Mouse (Mus musculus): ENCODE results near the gene Card14.
A peak's percentile ranks its signal among the peaks of the same experiment; 100 is the strongest.
"Not testable (repeated sequence)": the region's sequence is repeated elsewhere in the genome, so short reads cannot be mapped to it uniquely, and the experiment has no call there.

The Card14 gene

DNA sequence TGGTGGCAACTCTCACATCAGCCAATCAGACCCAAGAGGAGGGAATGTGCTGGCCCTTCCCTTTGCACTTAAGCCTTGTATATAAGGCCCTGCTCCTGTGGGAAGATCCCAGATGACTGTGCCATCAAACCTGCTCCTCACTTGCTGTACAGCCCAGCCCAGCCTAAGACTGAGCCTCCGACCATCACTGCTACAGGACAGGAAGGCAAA is at the start of gene Card14:
TSS of gene Card14 (plus strand) at position 111 of the 210 bp plus-strand sequence.
- DNase-seq (ENCODE audit: low read depth) = no peak

DNA sequence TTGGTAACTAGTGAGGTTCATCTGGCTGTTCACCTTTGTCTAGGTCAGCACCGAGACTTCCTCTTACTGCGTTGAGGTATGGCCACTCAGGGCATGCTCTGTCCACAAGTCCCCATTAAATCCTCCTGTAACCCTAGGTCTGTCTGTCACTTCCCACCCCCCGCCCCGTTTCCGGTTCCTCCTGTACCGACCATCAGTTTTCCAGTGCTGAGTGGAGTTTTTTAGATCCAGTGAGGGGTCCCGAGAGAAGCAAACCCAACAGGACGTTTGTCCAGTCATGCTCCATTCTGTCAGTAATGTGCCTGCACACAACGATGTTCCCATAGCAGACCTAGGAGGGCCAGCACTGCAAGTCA is 49.4 kb upstream of the Card14 start:
- DNase-seq (ENCODE audit: low read depth) = no peak

DNA sequence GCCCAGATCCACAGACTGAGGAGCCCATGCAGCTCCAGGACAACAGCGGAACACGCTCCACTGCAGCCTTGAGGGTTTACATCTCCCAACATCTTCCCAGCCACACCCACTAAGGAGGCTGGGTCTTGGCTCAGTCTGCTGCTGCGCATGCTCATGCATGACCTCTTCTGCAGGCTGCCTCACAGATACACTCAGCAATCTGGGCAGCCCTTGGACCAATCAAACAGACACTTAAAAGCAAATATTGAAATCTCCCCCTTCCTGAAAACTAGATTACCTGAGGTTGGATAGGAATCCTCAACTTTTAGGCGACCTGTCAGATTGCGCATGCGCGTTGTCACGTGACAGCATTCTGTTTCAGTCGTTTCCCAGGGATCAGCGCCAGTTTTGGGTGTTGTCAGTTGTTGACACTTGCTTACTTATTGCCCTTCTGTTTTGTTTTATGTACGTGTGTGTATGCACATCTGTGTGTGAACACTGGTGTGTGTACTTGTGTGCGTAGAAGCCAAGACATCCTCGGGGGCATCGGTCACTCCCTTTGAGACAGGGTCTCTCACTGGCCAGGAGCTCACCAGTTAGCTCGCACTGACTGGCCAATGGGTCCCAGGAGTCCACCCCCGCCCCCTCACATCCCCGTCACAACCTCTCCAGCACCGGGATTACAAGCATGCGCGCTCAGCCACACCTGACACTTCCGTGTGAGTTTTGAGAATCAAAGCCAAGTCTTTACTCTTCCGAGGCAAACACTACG is 48.8 kb upstream of the Card14 start:
- peak; percentile 88 for DNase-seq (ENCODE audit: low read depth)

DNA sequence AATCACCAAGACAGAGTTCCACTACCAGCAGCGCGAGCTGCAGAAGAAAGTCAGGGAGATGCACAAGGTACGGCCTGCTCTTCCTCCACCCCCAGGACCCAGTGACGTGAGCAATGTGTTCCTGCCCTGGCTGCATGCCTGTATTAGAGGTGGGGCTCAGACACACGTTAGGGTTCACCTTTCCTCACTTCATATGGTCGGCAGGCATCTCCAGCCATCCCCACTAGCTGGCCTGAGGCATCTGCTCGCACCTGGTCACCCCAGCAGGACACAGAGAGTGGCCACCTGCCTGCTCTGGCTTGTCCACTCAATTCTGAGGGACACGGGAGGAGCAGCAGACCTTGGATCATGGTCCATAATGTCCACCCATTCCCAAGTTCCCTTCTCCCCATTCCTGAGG is 47.6 kb upstream of the Card14 start:
- no peak for DNase-seq (ENCODE audit: low read depth)

DNA sequence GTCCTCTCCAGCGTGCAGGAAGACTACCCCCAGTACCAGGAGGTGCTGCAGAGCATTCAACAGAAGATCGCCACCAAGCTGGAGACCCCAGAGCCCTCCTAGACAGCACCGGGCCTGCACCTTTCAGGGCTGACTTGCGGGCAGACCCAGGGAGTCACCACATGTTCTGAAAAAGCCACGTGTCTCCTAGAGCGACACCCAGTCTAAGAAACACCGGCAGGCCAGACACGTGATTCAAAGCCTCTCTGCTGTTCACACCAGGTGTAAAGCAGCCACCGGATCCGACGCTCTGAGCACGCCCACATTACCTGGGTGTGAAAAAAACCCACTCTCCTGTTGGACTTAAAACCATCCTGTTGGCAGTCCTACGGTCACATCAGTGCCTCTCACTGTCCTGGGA is 43.2 kb upstream of the Card14 start:
- DNase-seq (ENCODE audit: low read depth) = no peak

DNA sequence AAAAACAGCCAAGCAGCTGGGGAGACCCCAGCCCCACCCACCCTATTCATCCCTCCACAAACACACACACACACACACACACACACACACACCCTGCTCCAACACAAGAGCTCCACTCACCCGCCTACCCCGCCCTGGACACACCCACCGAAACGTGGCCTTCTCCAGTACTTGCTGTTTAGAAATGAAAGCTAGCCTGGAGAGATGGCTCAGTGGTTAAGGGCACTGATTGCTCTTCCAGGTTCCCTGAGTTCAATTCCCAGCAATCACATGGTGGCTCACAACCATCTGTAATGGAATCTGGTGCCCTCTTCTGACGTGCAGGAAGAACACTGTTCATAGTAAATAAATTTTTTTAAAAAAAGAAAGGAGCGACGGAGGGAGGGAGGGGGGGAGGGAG is 41.8 kb upstream of the Card14 start:
- no peak for DNase-seq (ENCODE audit: low read depth)

DNA sequence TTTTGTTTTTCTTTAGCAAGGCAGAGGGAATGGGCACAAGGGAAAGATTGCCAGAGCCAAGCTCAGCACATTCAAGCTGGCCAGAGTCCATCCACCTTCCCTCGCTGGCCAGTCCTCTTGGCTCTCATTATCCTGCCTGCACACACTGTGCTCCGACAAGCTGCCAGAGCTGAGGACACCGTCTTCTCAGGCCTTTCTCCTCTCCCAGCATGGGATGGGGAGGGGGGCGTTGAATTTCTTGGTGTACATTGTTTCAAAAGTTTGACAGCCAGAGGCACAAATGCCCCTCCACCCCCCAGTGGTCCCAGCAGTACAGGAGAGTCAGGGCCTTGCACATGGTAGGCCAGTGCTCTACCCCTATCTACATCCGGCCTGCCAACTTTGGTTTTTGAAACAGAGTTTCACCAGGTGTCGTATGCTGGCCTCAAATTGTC is 40.3 kb upstream of the Card14 start:
- DNase-seq (ENCODE audit: low read depth) = no peak

DNA sequence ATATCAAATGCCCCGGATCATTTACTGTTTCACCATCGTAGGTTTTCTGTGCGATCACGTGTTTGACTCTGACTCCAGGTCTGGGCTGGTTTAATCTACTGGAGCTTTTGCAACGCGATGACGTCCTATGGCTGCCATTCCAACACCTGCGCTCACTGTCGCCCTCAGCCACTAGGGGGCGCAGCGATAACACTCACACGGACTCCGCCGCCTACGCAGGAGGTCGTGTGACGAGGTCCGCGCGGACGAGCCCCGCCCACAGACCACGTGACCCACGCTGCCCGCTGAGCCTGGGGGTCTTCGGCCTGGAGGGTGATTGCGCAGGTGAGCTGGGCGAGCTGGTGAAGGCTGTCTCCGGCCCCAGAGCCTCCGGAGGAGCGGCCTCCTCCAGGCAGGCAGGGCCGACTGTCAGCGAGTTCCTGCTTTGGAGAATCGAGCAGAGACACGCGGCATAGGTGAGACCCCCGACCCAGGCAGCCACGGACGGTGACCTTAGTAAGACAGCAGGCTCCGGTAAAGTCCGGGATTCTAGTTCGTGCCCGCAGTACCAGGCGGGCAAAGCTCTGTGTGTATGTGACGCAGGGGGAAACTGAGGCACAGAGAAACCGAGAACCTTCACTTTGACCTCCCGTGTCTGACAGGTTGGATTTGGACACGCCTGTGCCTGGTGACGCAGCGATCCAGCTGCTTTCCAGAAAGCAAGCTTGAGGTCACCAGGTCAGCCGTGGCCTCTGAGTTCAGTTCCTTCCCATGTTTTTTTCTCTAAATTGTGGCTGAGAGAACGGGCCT is 39.6 kb upstream of the Card14 start, which contains the start of gene Gaa:
TSS of gene Gaa (plus strand) at position 120 of the 789 bp plus-strand sequence.
- peak; percentile 94 for DNase-seq (ENCODE audit: low read depth)

DNA sequence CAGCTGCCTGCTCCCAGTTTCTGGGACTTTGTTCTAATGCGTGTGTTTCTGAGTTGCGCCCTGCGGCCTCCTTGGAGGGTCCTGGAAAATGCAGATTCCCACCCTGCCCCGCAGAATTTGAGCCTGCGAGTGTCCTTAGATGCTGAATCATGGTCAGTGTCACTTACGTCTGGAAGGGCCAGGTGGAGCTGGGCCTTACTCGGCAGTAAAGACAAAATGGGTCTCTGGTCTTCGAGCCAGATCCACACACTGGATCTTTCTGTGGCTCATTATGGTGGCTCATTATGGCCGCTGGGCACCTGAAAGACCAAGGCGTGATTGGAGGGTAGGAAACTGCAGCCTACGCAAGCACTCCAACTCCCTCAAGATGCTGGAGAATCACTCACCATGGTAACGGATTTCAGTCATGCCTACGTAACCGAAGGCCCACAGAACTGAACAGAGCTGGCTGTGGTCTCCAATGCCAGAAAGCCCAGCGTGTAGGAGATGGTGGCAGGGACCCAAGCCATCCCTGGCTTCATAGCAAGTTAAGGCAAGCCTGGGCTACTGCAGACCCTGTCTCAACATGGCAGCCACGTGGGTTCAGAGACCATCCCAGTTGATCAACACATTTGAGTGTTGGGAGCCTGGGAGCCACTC is 38.9 kb upstream of the Card14 start:
- no peak for DNase-seq (ENCODE audit: low read depth)

DNA sequence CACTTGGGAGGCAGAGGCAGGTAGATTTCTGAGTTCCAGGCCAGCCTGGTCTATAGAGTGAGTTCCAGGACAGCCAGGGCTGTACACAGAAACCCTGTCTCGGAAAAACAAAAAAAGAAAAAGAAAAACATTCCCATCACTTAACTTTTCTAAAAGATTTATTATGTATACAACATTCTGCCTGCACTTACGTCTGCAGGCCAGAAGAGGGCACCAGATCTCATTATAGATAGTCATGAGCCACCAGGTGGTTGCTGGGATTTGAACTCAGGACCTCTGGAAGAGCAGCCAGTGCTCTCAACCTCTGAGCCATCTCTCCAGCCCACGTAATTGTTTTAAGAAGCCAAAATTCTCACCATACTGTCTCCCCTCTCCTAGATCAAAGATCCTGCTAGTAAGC is 35.1 kb upstream of the Card14 start:
- DNase-seq (ENCODE audit: low read depth) = not testable (repeated sequence)

DNA sequence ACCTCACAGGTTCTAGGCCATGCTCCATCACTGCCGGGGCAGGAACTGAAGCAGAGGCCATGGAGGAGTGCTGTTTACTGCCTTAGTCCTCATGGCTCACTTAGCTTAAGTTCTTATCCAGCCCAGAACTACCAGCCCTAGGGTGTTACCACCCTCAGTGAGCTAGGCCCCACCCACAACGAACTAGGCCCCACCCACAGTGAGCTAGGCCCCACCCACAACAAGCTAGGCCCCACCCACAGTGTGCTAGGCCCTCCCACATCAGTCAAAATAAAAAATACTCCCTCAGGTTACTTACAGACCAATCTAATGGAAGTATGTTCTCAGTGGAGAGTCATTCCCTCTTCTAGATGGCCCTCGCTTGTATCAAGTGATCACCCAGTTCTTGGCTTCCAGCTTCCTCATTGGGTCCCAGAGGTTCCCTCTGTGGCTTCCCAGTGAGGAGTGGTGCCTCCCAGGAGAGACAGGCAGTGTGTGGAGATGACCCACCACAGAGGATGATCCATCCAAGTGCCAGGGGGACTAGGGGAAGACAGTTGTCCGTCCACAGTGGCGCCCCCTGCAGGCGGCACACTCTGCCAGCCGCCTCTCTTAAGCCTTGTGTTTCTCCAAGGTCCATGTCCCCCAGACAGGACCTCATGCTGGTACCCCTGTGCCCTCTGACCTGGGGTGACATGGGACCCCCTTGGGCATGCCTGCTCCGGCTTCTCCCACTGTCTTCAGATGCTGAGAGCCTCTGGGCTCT is 34.2 kb upstream of the Card14 start:
- no peak for DNase-seq (ENCODE audit: low read depth)

DNA sequence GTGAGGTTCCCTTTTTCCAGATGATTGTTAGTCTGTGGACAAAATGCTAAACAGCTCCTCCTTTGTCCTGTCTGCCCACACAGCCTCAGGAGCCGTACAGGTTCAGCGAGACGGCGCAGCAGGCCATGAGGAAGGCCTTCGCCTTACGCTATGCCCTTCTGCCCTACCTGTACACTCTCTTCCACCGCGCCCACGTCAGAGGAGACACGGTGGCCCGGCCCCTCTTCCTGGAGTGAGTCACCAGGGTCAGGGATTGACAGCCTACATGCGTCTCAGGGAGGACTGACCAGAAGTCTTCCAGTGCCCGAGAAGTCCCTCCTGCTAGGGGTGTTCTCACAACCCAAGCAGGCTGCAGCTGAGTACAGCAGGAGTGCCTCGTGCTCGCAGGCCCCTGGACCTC is 26.5 kb upstream of the Card14 start:
- DNase-seq (ENCODE audit: low read depth) = no peak

DNA sequence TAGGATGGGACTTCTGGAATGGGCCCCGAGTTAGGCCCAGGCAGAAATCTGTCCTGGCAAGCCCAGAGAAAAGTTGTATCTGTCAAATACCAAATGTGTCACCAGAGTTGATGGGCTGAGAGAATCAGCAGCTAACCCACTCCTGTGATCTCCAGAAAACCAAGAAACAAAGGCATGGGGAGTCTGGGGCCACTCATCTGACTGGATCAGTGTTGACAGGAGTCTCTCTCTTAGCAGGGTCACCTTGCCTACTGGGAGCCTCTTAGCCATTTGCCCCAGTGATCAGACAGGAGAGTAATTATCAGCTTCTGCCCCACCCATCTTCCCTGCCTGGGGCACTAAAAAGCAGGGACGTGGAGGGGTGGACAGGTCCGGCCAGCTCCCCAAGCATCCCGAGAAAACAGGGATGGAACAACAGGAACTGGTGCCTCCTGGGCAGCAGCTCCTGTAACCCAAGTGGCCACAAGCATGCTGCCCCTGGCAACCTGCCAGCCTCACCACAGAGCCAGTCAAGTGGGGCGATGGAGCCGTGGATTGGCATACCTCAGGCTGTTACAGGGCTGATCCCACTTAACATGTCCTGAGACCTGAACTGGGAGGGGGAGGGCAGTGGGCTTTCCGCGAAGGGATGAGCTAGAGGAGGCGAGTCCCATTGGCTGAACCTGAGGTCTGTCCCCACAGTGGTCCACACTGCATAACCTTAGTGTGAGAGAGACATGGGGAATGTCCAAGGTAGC is 21.6 kb upstream of the Card14 start:
- DNase-seq (ENCODE audit: low read depth) = peak; percentile 33

DNA sequence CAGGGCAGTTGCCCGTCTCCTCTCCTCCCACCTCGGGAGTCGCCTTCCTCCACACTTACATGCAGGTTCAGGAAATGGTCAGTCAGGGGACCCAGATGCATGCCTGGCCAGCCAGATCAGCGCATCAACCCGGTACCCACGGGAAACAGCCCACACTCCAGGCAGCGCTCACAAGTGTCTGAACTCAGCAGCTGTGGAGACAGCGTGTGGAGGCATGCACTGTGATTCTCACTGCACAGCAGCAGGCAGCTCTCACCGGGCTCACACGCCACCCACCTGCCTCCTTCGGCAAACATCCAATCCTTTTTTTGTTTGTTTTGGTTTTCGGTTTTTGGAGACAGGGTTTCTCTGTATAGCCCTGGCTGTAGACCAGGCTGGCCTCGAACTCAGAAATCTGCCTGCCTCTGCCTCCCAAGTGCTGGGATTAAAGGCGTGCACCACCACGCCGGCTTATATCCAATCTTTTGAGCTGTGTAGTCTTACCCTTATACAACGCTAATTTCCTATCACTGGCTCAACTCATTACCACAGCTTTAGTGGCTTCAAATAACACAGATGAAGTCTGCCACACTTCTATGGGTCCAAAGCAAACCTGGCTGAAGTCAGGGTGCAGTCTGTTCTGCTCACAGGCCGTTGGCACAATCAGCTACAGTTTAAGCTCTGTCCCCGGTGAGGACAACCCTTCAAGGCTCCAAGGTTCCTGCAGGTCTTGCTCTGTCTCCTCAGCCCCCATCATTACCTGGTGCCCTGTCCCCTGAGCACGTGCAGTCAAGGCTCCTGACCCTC is 20.2 kb upstream of the Card14 start:
- DNase-seq (ENCODE audit: low read depth) = no peak

DNA sequence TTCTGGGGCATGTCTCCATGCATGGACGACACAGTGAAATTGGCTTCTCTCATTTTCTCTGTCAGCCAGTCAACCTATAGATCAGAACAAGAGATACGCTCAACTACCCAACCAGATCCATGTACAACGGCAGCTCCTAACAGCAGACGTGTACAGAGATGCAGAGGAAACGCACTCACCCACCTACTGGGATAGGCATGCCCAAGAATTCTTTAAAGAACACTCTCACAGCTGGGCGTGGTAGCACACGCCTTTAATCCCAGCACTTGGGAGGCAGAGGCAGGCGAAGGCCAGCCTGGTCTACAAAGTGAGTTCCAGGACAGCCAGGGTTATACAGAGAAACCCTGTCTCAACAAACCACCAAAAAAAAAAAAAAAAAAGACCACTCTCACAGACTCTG is 14.7 kb upstream of the Card14 start:
- not testable (repeated sequence) for DNase-seq (ENCODE audit: low read depth)

DNA sequence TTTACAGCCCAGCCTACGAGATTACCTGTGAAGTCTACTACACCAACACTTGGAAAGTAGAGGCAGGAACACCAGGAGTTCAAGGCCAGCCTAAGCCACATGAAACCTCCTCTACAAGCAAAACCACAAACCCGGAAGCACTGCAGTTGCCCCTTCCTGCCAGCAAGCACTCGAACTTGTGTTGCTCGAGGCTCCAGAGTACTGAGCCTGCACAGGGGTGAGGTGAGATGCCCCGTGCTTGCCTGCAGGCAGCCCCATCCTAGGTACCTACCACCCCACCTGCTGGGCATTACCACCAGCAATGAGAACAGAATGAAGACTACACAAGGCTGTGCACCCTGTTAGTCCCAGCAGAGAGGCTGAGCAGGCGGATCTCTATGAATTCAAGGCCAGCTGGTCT is 9.6 kb upstream of the Card14 start:
- DNase-seq (ENCODE audit: low read depth) = peak; percentile 77

DNA sequence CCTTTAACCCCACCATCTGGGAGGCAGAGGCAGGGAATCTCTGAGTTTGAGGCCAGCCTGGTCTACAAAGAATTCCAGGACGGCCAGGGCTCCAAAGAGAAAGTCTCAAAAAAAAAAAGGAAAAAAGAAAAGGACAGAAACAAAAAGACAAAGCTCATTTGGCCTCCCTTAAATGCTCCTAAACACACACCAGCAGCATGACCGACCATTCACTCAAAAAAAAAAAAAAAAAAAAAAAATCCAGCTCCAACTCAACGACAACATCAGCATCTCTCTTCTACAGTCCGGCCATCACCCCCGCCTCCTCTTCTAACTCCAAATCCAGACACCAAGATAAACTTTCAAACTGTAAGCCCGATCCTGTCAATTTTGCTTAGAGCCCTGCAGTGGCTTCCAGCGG is 8.7 kb upstream of the Card14 start:
- no peak for DNase-seq (ENCODE audit: low read depth)

DNA sequence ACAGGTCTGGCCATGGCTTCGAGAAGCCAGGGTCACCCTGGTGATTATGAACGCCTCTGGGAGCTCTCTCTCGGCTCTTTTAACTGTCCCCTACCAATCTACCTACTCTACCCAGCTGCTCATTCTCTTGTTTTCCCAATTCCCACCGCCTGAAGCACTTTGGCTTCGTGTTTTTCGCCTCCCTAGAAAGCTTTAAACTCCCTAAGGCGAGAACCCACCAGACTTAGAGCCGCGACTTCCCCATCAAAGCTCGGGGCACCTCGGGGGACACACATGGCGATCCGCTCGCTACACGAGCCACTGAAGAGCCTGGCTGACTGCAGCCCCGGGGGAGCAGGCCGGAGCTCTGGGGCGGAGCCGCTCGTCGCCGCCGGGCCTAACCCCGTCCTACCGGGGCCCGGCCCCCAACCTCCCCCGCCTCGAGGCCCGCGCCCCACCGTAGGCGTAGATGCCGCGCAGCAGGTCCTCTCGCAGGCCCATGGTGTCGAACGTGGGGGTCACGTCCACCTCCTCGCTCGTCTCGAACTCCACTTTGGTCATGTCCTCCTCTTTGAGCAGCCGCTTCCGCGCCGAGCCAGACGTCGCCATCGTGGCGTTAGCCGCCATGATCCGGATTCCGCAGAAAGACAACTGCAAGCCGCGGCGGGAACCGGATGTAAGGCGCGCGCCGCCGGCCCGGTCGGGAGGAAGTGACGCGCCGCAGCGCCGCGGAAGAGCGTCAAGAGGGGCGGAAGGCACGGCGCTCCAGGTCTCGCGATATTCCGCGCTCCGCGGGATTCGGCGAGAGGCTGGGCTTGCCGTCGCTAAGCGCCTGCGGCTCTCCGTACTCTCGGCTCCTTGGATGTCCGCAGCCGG is 8.0 kb upstream of the Card14 start, which contains the start of gene Eif4a3:
TSS of gene Eif4a3 (minus strand) at position 699 of the 855 bp plus-strand sequence.
- DNase-seq (ENCODE audit: low read depth) = peak; percentile 96

DNA sequence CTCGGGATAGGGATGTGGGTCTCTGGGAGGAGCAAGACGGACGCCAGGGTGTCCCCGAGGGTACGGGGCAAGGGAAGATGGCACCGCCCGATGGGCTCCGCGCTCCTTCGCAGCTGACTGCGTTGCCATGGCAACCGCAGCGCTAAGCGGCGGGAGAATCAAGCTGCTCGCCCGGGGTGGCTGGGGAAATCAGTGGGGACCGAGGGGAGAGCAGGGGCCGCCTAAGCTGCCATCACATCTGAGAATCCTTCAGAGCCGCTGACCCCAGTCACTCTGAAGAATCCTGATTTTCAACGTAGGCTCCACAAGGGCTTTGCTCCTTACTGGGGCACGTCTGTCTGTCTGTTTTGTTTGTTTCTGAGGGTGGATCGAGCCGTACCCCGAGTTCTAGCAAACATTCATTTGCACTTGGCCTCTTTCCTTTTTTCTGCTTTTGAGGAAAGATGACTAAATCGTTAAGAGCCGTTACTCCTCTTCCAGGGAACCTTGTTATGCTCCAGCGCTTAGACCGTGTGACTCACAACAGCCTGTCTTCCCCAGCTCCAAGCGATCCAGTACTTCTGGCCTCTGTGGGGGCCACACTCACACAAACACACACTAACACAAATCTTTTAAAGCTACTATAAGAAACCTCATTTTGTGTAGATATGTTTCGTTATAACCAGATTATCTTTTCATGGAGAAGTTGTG is 7.2 kb upstream of the Card14 start:
- DNase-seq (ENCODE audit: low read depth) = peak; percentile 49

Data from 416B (cell line).